Mouse (Mus musculus): ENCODE measurements around the gene St3gal2.

DNA sequence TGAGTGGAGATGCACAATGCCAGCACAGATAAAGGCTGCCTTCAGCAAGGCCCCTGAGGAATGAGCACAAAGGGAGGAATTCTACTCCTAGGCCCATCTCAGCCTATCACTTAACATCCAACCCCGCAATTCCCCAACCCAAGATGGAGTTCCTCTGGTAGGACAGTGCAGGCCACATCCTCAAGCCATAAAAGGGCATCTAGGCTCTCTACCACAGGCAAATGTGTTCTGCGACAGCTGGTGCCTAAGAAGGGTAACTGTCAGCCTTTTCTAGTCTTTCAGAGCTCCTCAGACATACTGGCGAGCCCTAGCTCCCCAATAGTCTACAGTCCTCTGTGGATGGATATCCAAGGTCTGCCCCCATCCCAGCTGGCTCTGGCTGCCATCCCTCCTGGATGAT lies 33.1 kb upstream of the St3gal2 start:
- no peak for TF ChIP-seq CTCF (conservative IDR thresholded peaks at IDR 0.05; ENCODE audit: low read length)
- TF ChIP-seq NANOG (IDR thresholded peaks at IDR 0.05; ENCODE audit: borderline replicate concordance, low read length): no peak

Data from E14TG2a.4 (cell line).